Mouse (Mus musculus): ENCODE measurements around the gene Gabrd. TPM values are rescaled to one million over a fixed set of nuclear protein-coding genes. Genes with fewer than 3 reads are reported as not detected.

The Gabrd gene
- polyA plus RNA-seq, 1 experiment from 2014 or later, result not detected

GRCm38 (mm10) chr4:155368684-155369083, 29.2 kb downstream of the Gabrd start:
- ATAC-seq (ENCODE audit: low FRiP score), result peak; percentile 38; the same call in 1 of the 2 replicates
- Histone ChIP-seq H3K27me3 (ENCODE audit: control insufficient read depth, insufficient read depth, low read length) (no peaks in the 10 kb centered on the region), H3K4me2 (no peak overlapping the region), H3K36me3 (ENCODE audit: control insufficient read depth, insufficient read depth, low read length) (no peaks in the 10 kb centered on the region), H3K4me1 (ENCODE audit: control insufficient read depth, insufficient read depth, low read length) (no peaks in the 10 kb centered on the region), H3K27ac (ENCODE audit: low read depth, low read length) (no peak overlapping the region), H3K9me3 (ENCODE audit: control insufficient read depth, low read length) (no peaks in the 10 kb centered on the region), H3K4me3 (ENCODE audit: low read depth, low read length) (no peak overlapping the region), H3K9ac (ENCODE audit: low read length) (peak overlapping the region; percentile 16; the same call in 1 of the 2 replicates)
- WGBS, result 21% methylated on average over 12 of the region's 12 CpGs
- peak; percentile 98 for DNase-seq (ENCODE audit: low spot score, missing footprints)

GRCm38 (mm10) chr4:155367739-155368138, 30.2 kb downstream of the Gabrd start:
- ATAC-seq (ENCODE audit: low FRiP score) (no peak), DNase-seq (ENCODE audit: low spot score, missing footprints) (no peak)
- no peak overlapping the region for H3K4me2 ChIP-seq
- peaks cover 5% of the 10 kb centered on the region for H3K27me3 ChIP-seq (ENCODE audit: control insufficient read depth, insufficient read depth, low read length)
- WGBS, result 92% methylated on average over 9 of the region's 9 CpGs
- H3K9me3 ChIP-seq (ENCODE audit: control insufficient read depth, low read length), result no peaks in the 10 kb centered on the region
- H3K4me3 ChIP-seq (ENCODE audit: low read depth, low read length), result no peak overlapping the region
- no peaks in the 10 kb centered on the region for H3K36me3 ChIP-seq (ENCODE audit: control insufficient read depth, insufficient read depth, low read length)
- H3K9ac ChIP-seq (ENCODE audit: low read length), result no peak overlapping the region
- H3K27ac ChIP-seq (ENCODE audit: low read depth, low read length), result no peak overlapping the region
- H3K4me1 ChIP-seq (ENCODE audit: control insufficient read depth, insufficient read depth, low read length), result no peaks in the 10 kb centered on the region

GRCm38 (mm10) chr4:155366784-155367183, 31.1 kb downstream of the Gabrd start:
- Histone ChIP-seq H3K4me1 (ENCODE audit: control insufficient read depth, insufficient read depth, low read length) (peaks cover 1% of the 10 kb centered on the region; the same call in 1 of the 2 replicates), H3K4me3 (ENCODE audit: low read depth, low read length) (no peak overlapping the region), H3K9me3 (ENCODE audit: control insufficient read depth, low read length) (no peaks in the 10 kb centered on the region), H3K36me3 (ENCODE audit: control insufficient read depth, insufficient read depth, low read length) (no peaks in the 10 kb centered on the region), H3K27me3 (ENCODE audit: control insufficient read depth, insufficient read depth, low read length) (peaks cover 14% of the 10 kb centered on the region), H3K4me2 (no peak overlapping the region), H3K27ac (ENCODE audit: low read depth, low read length) (no peak overlapping the region), H3K9ac (ENCODE audit: low read length) (no peak overlapping the region)
- ATAC-seq (ENCODE audit: low FRiP score) (no peak), DNase-seq (ENCODE audit: low spot score, missing footprints) (no peak)
- WGBS, result 93% methylated on average over 6 of the region's 6 CpGs

GRCm38 (mm10) chr4:155362443-155362842, 35.5 kb downstream of the Gabrd start:
- H3K9me3 ChIP-seq (ENCODE audit: control insufficient read depth, low read length), result no peaks in the 10 kb centered on the region
- H3K4me1 ChIP-seq (ENCODE audit: control insufficient read depth, insufficient read depth, low read length), result peaks cover 5% of the 10 kb centered on the region; the same call in 1 of the 2 replicates
- ATAC-seq (ENCODE audit: low FRiP score) (no peak), DNase-seq (ENCODE audit: low spot score, missing footprints) (peak; percentile 79)
- no peak overlapping the region for H3K9ac ChIP-seq (ENCODE audit: low read length)
- H3K4me2 ChIP-seq, result no peak overlapping the region
- no peak overlapping the region for H3K4me3 ChIP-seq (ENCODE audit: low read depth, low read length)
- no peak overlapping the region for H3K27ac ChIP-seq (ENCODE audit: low read depth, low read length)
- H3K27me3 ChIP-seq (ENCODE audit: control insufficient read depth, insufficient read depth, low read length), result peaks cover 35% of the 10 kb centered on the region
- no peaks in the 10 kb centered on the region for H3K36me3 ChIP-seq (ENCODE audit: control insufficient read depth, insufficient read depth, low read length)
- WGBS, result 43% methylated on average over 5 of the region's 5 CpGs

- ATAC-seq (ENCODE audit: low FRiP score) (peak; percentile 80), DNase-seq (ENCODE audit: low spot score, missing footprints) (peak; percentile 95)
- H3K4me2 ChIP-seq, result peak within 1 kb of the TSS; percentile 50
- H3K9ac ChIP-seq (ENCODE audit: low read length), result no peak within 1 kb of the TSS
- H3K9me3 ChIP-seq (ENCODE audit: control insufficient read depth, low read length), result no peaks in the 10 kb centered on the region
- H3K4me3 ChIP-seq (ENCODE audit: low read depth, low read length), result peak within 1 kb of the TSS; percentile 35
- no peaks in the 10 kb centered on the region for H3K36me3 ChIP-seq (ENCODE audit: control insufficient read depth, insufficient read depth, low read length)
- H3K27me3 ChIP-seq (ENCODE audit: control insufficient read depth, insufficient read depth, low read length), result peaks cover 35% of the 10 kb centered on the region
- WGBS, result under 1% methylated on average over 51 of the region's 51 CpGs
- peaks cover 5% of the 10 kb centered on the region; the same call in 1 of the 2 replicates for H3K4me1 ChIP-seq (ENCODE audit: control insufficient read depth, insufficient read depth, low read length)
- H3K27ac ChIP-seq (ENCODE audit: low read depth, low read length), result no peak within 1 kb of the TSS
These were observed 36.6 kb downstream of the Gabrd start, which contains the start of gene Prkcz for GRCm38 (mm10) chr4:155361303-155361791. Gene Prkcz (minus strand): TSS chr4:155361361.

DNA sequence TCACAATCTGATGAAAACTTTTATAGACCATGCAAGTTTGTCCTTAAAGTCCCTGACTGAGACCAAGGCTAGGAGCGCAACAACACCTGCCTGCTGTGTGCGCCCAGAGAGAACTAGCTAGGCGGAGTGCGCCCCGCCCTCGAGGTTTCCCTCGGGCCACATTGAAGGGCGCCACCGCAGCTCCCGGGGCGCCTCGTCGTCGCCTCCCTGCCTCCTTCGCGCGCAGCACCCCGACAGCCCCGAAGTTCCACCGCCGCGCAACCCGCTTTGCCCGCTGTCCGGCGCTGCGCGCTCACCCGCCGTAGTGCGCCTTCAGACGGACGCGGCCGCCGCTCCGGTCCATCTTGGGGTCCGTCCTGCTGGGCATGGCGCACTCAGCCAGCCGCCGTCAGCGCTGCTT, 37.1 kb downstream of the Gabrd start:
- peak; percentile 88 for DNase-seq (ENCODE audit: low spot score, missing footprints)
- Histone ChIP-seq H3K36me3 (ENCODE audit: control insufficient read depth, insufficient read depth, low read length) (no peaks in the 10 kb centered on the region), H3K27me3 (ENCODE audit: control insufficient read depth, insufficient read depth, low read length) (peaks cover 35% of the 10 kb centered on the region), H3K9ac (ENCODE audit: low read length) (no peak overlapping the region), H3K4me2 (peak overlapping the region; percentile 50), H3K27ac (ENCODE audit: low read depth, low read length) (no peak overlapping the region), H3K9me3 (ENCODE audit: control insufficient read depth, low read length) (no peaks in the 10 kb centered on the region), H3K4me3 (ENCODE audit: low read depth, low read length) (peak overlapping the region; percentile 35), H3K4me1 (ENCODE audit: control insufficient read depth, insufficient read depth, low read length) (peaks cover 5% of the 10 kb centered on the region; the same call in 1 of the 2 replicates)
- under 1% methylated on average over 42 of the region's 42 CpGs for WGBS
- peak; percentile 48; the same call in 1 of the 2 replicates for ATAC-seq (ENCODE audit: low FRiP score)

- H3K4me3 ChIP-seq (ENCODE audit: low read depth, low read length), result no peak overlapping the region
- DNase-seq (ENCODE audit: low spot score, missing footprints), result peak; percentile 84
These were observed 38.1 kb downstream of the Gabrd start for GRCm38 (mm10) chr4:155359560-155360464.

GRCm38 (mm10) chr4:155357601-155358000, 40.3 kb downstream of the Gabrd start:
- Histone ChIP-seq H3K4me3 (ENCODE audit: low read depth, low read length) (no peak overlapping the region), H3K27me3 (ENCODE audit: control insufficient read depth, insufficient read depth, low read length) (peaks cover 29% of the 10 kb centered on the region), H3K27ac (ENCODE audit: low read depth, low read length) (no peak overlapping the region), H3K4me1 (ENCODE audit: control insufficient read depth, insufficient read depth, low read length) (peaks cover 5% of the 10 kb centered on the region; the same call in 1 of the 2 replicates), H3K9ac (ENCODE audit: low read length) (no peak overlapping the region), H3K36me3 (ENCODE audit: control insufficient read depth, insufficient read depth, low read length) (no peaks in the 10 kb centered on the region), H3K4me2 (no peak overlapping the region), H3K9me3 (ENCODE audit: control insufficient read depth, low read length) (no peaks in the 10 kb centered on the region)
- WGBS, result 46% methylated on average over 2 of the region's 2 CpGs
- DNase-seq (ENCODE audit: low spot score, missing footprints) (no peak), ATAC-seq (ENCODE audit: low FRiP score) (no peak)

More at GRCm38 (mm10) chr4:155359560-155360464, 38.1 kb downstream of the Gabrd start:
- no peaks in the 10 kb centered on the region for H3K36me3 ChIP-seq (ENCODE audit: control insufficient read depth, insufficient read depth, low read length)
- peaks cover 35% of the 10 kb centered on the region for H3K27me3 ChIP-seq (ENCODE audit: control insufficient read depth, insufficient read depth, low read length)
- peaks cover 5% of the 10 kb centered on the region; the same call in 1 of the 2 replicates for H3K4me1 ChIP-seq (ENCODE audit: control insufficient read depth, insufficient read depth, low read length)
- H3K27ac ChIP-seq (ENCODE audit: low read depth, low read length), result no peak overlapping the region
- H3K4me2 ChIP-seq, result no peak overlapping the region
- H3K9ac ChIP-seq (ENCODE audit: low read length), result no peak overlapping the region
- ATAC-seq (ENCODE audit: low FRiP score), result no peak
- H3K9me3 ChIP-seq (ENCODE audit: control insufficient read depth, low read length), result no peaks in the 10 kb centered on the region
- WGBS, result 41% methylated on average over 12 of the region's 12 CpGs

GRCm38 (mm10) chr4:155356354-155356753, 41.6 kb downstream of the Gabrd start:
- H3K4me2 ChIP-seq, result no peak overlapping the region
- DNase-seq (ENCODE audit: low spot score, missing footprints) (no peak), ATAC-seq (ENCODE audit: low FRiP score) (no peak)
- H3K36me3 ChIP-seq (ENCODE audit: control insufficient read depth, insufficient read depth, low read length), result no peaks in the 10 kb centered on the region
- no peaks in the 10 kb centered on the region for H3K9me3 ChIP-seq (ENCODE audit: control insufficient read depth, low read length)
- 96% methylated on average over 10 of the region's 10 CpGs for WGBS
- no peak overlapping the region for H3K4me3 ChIP-seq (ENCODE audit: low read depth, low read length)
- H3K4me1 ChIP-seq (ENCODE audit: control insufficient read depth, insufficient read depth, low read length), result 0 out of 2 replicates have a peak, but pooled peaks cover 3% of the 10 kb centered on the region
- H3K27ac ChIP-seq (ENCODE audit: low read depth, low read length), result no peak overlapping the region
- no peak overlapping the region for H3K9ac ChIP-seq (ENCODE audit: low read length)
- H3K27me3 ChIP-seq (ENCODE audit: control insufficient read depth, insufficient read depth, low read length), result peaks cover 16% of the 10 kb centered on the region

All from midbrain, embryonic 11.5 days (tissue).